Mouse (Mus musculus): ENCODE measurements around the gene Tnrc18. TPM values are rescaled to one million over a fixed set of nuclear protein-coding genes. Genes with fewer than 3 reads are reported as not detected.
"Not testable (repeated sequence)": the region's sequence is repeated elsewhere in the genome, so short reads cannot be mapped to it uniquely, and the experiment has no call there.

Gene Tnrc18
- 30.9 and 40.3 TPM in 2 replicates for polyA plus RNA-seq (2012; rRNA removed)

GRCm38 (mm10) chr5:142817524-142818434, at the start of gene Tnrc18:
Gene Tnrc18 (minus strand): TSS chr5:142817662.
- DNase-seq (ENCODE audit: low read depth) = no peak

GRCm38 (mm10) chr5:142857763-142858229, 40.3 kb upstream of the Tnrc18 start:
- DNase-seq (ENCODE audit: low read depth) = no peak

- DNase-seq (ENCODE audit: low read depth) = no peak
Measured at GRCm38 (mm10) chr5:142856408-142856807, 38.9 kb upstream of the Tnrc18 start.

- DNase-seq (ENCODE audit: low read depth) = no peak
Measured at GRCm38 (mm10) chr5:142854877-142855276, 37.4 kb upstream of the Tnrc18 start.

GRCm38 (mm10) chr5:142853585-142853984, 36.1 kb upstream of the Tnrc18 start:
- DNase-seq (ENCODE audit: low read depth) = no peak

- DNase-seq (ENCODE audit: low read depth) = no peak
Measured at GRCm38 (mm10) chr5:142851681-142852049, 34.2 kb upstream of the Tnrc18 start.

GRCm38 (mm10) chr5:142850916-142851680, 33.6 kb upstream of the Tnrc18 start:
- no peak for DNase-seq (ENCODE audit: low read depth)

GRCm38 (mm10) chr5:142850476-142850875, 33.0 kb upstream of the Tnrc18 start:
- DNase-seq (ENCODE audit: low read depth) = no peak

GRCm38 (mm10) chr5:142848911-142849310, 31.4 kb upstream of the Tnrc18 start:
- no peak for DNase-seq (ENCODE audit: low read depth)

- no peak for DNase-seq (ENCODE audit: low read depth)
Measured at GRCm38 (mm10) chr5:142848149-142848548, 30.7 kb upstream of the Tnrc18 start.

GRCm38 (mm10) chr5:142844467-142844866, 27.0 kb upstream of the Tnrc18 start:
- DNase-seq (ENCODE audit: low read depth) = no peak

- DNase-seq (ENCODE audit: low read depth) = no peak
Measured at GRCm38 (mm10) chr5:142842137-142842642, 24.7 kb upstream of the Tnrc18 start.

GRCm38 (mm10) chr5:142841372-142842136, 24.1 kb upstream of the Tnrc18 start:
- DNase-seq (ENCODE audit: low read depth) = no peak

GRCm38 (mm10) chr5:142837427-142837826, 20.0 kb upstream of the Tnrc18 start:
- not testable (repeated sequence) for DNase-seq (ENCODE audit: low read depth)

- DNase-seq (ENCODE audit: low read depth) = no peak
Measured at GRCm38 (mm10) chr5:142836891-142837290, 19.4 kb upstream of the Tnrc18 start.

GRCm38 (mm10) chr5:142833646-142834438, 16.4 kb upstream of the Tnrc18 start:
- DNase-seq (ENCODE audit: low read depth) = no peak

- no peak for DNase-seq (ENCODE audit: low read depth)
Measured at GRCm38 (mm10) chr5:142826131-142826530, 8.7 kb upstream of the Tnrc18 start.

- DNase-seq (ENCODE audit: low read depth) = no peak
Measured at GRCm38 (mm10) chr5:142825665-142826064, 8.2 kb upstream of the Tnrc18 start.

GRCm38 (mm10) chr5:142824091-142824490, 6.6 kb upstream of the Tnrc18 start:
- DNase-seq (ENCODE audit: low read depth) = no peak

Measured in gonadal fat pad, adult 2 months (tissue).